Mouse (Mus musculus) layer of hippocampus, adult 6 months (tissue): Measurements from ENCODE around the gene Oser1. TPM values are rescaled to one million over a fixed set of nuclear protein-coding genes. Genes with fewer than 3 reads are reported as not detected.

ENCODE experiments used
- long read RNA-seq, 2 experiments: library from polyadenylated mRNA; unstranded; transcript quantifications; one replicate each; pipeline ENCODE4 v2.0.0; 2019 to 2020
- polyA plus RNA-seq: library from polyadenylated mRNA; unstranded; fragments of <200 nt; fragmentation: Nextera tagmentation; gene quantifications from 2 replicates; pipeline ENCODE4 v1.2.3, GENCODE M21; 2021

Oser1 gene
- 33.2 and 35.0 TPM in 2 replicates for polyA plus RNA-seq
- long read RNA-seq, experiment 1, transcript Oser1-201 (4 exons, 1,620 nt), result major isoform, 49 of 50 reads
- long read RNA-seq, experiment 1, partial matches to known transcripts, result 0 of 50 reads
- long read RNA-seq, experiment 1, other reads (novel, unspliced or antisense), result 1 of 50 reads
- long read RNA-seq, experiment 2, transcript Oser1-201 (4 exons, 1,620 nt), result major isoform, 191 of 193 reads
- long read RNA-seq, experiment 2, partial matches to known transcripts, result 0 of 193 reads
- long read RNA-seq, experiment 2, other reads (novel, unspliced or antisense), result 1 of 193 reads

DNA sequence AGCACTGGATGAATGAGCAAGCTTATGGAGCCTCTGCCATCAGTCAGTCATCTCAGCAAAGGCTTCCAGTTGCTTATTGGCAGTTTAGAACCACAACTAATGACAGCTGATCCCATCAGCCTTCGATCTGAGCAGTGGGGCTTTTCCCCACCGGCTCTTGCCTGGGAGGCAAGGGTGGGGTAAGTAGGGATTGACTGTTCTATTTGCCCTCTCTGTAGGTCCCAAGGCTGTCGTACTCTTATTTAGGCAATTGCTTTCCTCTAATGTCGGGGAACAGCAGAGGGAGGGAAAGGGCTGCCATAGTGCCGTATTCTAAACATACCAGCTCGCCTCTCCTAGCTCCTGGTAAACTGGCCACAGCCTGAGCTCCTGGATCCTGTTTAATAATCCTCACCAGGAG, at the start of gene Oser1:
Oser1 (minus strand) TSS at position 101 of the 400 bp plus-strand sequence.

DNA sequence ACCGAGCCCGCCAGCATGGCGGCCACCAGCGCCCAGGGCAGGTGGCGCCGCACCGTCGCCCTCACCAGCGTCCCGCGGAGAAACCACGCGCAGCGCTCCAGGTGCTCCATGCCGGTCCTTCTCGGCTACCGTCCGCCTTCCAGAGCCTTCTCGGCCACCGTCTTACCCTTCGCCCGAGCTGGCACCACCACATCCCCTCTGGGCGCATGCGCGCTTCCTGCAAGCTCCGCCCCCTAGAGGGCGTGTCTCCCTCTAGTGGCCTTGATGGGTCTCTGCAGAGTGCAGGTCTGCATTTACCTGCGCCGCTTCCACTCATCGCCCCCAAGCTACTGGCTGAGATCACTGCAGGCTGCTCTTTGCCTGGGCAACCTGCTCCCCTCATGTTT, 48.0 kb upstream of the Oser1 start, which contains the start of gene Fitm2:
Fitm2 (minus strand) TSS at position 164 of the 386 bp plus-strand sequence.

DNA sequence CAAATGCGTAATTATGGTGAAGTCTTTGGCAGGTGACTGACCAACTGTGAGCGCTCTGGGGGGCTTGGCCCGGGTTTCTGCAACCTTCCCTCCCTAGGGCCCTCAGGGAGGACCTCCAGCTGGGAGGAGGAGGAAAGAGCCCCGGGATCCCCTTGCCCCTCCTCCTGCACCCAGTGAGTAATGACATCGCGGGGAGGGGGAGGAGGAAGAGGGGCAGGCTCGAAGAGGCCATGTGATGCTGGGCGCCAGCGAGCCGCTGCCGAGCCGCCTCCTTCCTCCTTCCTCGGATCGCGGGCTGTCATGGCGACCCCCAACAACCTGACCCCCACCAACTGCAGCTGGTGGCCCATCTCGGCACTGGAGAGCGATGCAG, 13.7 kb upstream of the Oser1 start, which contains the start of gene Gdap1l1:
Gdap1l1 (plus strand) TSS at position 231 of the 373 bp plus-strand sequence.

DNA sequence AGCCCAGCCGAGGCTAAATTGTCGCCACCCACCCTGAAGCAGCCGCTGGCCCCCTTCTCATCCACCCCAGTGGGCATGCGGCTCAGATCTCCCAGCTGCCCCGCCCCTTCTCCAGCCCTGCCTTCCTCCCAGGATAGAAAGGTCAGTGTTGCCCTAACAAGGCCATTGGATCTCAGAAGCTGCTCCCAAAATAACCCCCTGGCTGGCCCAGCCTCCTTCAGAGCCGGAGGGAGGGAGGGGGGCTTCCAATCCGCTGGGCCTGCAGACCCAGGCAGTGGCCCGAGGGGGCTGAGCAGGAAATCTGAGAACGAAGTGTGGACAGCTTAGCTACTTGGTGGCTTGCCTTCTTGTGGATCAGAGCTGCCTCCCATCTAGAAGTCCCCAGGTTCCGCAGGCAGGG, 26.6 kb downstream of the Oser1 start, which contains the start of gene Jph2:
Jph2 (minus strand) TSS at position 89 of the 400 bp plus-strand sequence.

Other genes starting within 250 kb of the Oser1 start
- gene Tox2, start 221.6 kb downstream of the Oser1 start, polyA plus RNA-seq, result 38.2 and 53.6 TPM in 2 replicates
- gene Jph2, start 26.7 kb downstream of the Oser1 start, polyA plus RNA-seq, result 0.08 and 0.10 TPM in 2 replicates
- gene Gdap1l1, start 13.8 kb upstream of the Oser1 start, polyA plus RNA-seq, result 81.7 and 106 TPM in 2 replicates
- 6.4 and 7.4 TPM in 2 replicates for gene Fitm2, start 47.9 kb upstream of the Oser1 start, polyA plus RNA-seq
- 0.13 TPM in 1 of 2 replicates, not detected in the other for gene R3hdml, start 67.6 kb upstream of the Oser1 start, polyA plus RNA-seq
- gene Hnf4a, start 82.1 kb upstream of the Oser1 start, polyA plus RNA-seq, result not detected in 2 replicates
- 28.7 and 32.1 TPM in 2 replicates for gene Ttpal, start 177.6 kb upstream of the Oser1 start, polyA plus RNA-seq
- 21.2 and 28.1 TPM in 2 replicates for gene Serinc3, start 220.4 kb upstream of the Oser1 start, polyA plus RNA-seq
- 244 and 276 TPM in 2 replicates for gene Pkig, start 233.7 kb upstream of the Oser1 start, polyA plus RNA-seq